Mouse (Mus musculus) midbrain, postnatal 0 days (tissue): ENCODE data around the gene Pex5. TPM values are rescaled to one million over a fixed set of nuclear protein-coding genes. Genes with fewer than 3 reads are reported as not detected.
"Not testable (repeated sequence)": the region's sequence is repeated elsewhere in the genome, so short reads cannot be mapped to it uniquely, and the experiment has no call there.

Experiments
- ATAC-seq: fragments of 200-750 bp; cut with Nextera tagmentation; 2 replicates; pipeline ENCODE4 v1.8.0; 2017; ENCODE audit warnings: moderate number of reproducible peaks, mild to moderate bottlenecking, moderate TSS enrichment, moderate library complexity; ENCODE audit not compliant: low FRiP score
- DNase-seq: peaks from one replicate; pipeline ENCODE4 v3.0.0-alpha.2; 2015; ENCODE audit warnings: low spot score
- H3K27ac ChIP-seq: fragments of 300-500 bp; sonication (generic); 2 replicates; pipeline ENCODE4 v1.5.1; 2014; ENCODE audit warnings: low read depth, mild to moderate bottlenecking, low read length, mixed read lengths
- H3K27me3 ChIP-seq: fragments of 300-500 bp; sonication (generic); 2 replicates; pipeline ENCODE4 v1.6.1; 2014; ENCODE audit warnings: low read length, control low read depth, mixed read lengths; ENCODE audit not compliant: insufficient read depth
- H3K36me3 ChIP-seq: fragments of 300-500 bp; sonication (generic); 2 replicates; pipeline ENCODE4 v1.6.1; 2014; ENCODE audit warnings: low read length, control low read depth, mixed read lengths; ENCODE audit not compliant: insufficient read depth
- H3K4me1 ChIP-seq: fragments of 300-500 bp; sonication (generic); 2 replicates; pipeline ENCODE4 v1.6.1; 2014; ENCODE audit warnings: mild to moderate bottlenecking, control low read depth, antibody characterized with exemption, low read length, mixed read lengths; ENCODE audit not compliant: insufficient read depth
- H3K4me2 ChIP-seq: fragments of 300-500 bp; sonication (generic); 2 replicates; pipeline ENCODE4 v1.6.1; 2014; ENCODE audit warnings: low read depth, mild to moderate bottlenecking, low read length, mixed read lengths; ENCODE audit not compliant: poor library complexity, severe bottlenecking
- H3K4me3 ChIP-seq: fragments of 300-500 bp; sonication (generic); 2 replicates; pipeline ENCODE4 v1.5.1; 2014; ENCODE audit warnings: low read depth, mild to moderate bottlenecking, low read length, moderate library complexity
- H3K9ac ChIP-seq: fragments of 300-500 bp; sonication (generic); replicated peaks from 2 replicates; pipeline ENCODE4 v1.6.1; 2014; ENCODE audit warnings: mild to moderate bottlenecking, low read length, moderate library complexity, mixed read lengths; ENCODE audit not compliant: poor library complexity, severe bottlenecking
- H3K9me3 ChIP-seq: fragments of 300-500 bp; sonication (generic); 2 replicates; pipeline ENCODE4 v1.6.1; 2016; ENCODE audit warnings: low read length, control low read depth
- CTCF ChIP-seq: IDR thresholded peaks from 2 replicates; pipeline ENCODE4 v1.5.1; 2016; ENCODE audit warnings: antibody characterized with exemption, mild to moderate bottlenecking
- WGBS: fragments of 180-500 bp; shearing (Covaris S2); extraction: QIAGEN DNeasy Blood & Tissue Kit; methylation state at CpG from one replicate; pipeline ENCODE4 v1.1.7; 2014; 5-methylcytosine and 5-hydroxymethylcytosine counted together
- polyA plus RNA-seq: library from polyadenylated mRNA; unstranded; fragments of >200 nt; fragmentation: Nextera tagmentation; extraction: Ambion mirVana; gene quantifications from 2 replicates; pipeline ENCODE4 v1.2.1, GENCODE M21; 2015
- total RNA-seq: library from RNA; depleted of rRNA; stranded (reverse); fragments of >200 nt; gene quantifications from 2 replicates; pipeline ENCODE4 v1.2.3, GENCODE M21; 2014

Gene Pex5
- total and polyA plus RNA-seq, 2 experiments from 2014 or later = 53.1 to 73.2 TPM

- Histone ChIP-seq H3K9me3 (no peaks in the 10 kb centered on the region), H3K36me3 (peaks cover 53% of the 10 kb centered on the region), H3K9ac (no peak overlapping the region), H3K27ac (no peak overlapping the region), H3K27me3 (no peaks in the 10 kb centered on the region), H3K4me2 (no peak overlapping the region), H3K4me1 (no peaks in the 10 kb centered on the region), H3K4me3 (no peak overlapping the region)
- no peak for TF ChIP-seq CTCF
- no peak for DNase-seq
- no peak for ATAC-seq
Observed at GRCm38 (mm10) chr6:124407180-124407579, 7.7 kb downstream of the Pex5 start.

DNA sequence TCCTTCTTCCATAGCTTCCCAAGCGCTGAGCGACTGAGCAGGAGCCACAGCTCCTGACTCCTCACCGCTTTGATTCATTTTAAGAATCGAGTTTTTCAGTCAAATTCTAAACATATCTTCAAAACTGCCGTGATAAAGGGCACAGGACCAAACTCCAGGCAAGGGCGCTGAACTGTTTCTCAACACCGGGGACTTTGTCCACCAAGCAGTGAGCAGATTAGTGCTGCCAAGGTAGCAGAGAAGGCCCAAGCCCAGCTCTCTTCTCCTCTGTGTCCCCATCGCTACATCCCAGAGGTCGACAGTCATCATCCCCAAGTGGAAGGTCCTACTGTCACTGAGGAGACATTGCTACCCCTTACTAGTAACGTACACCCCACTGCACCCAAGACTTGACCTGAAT is 8.5 kb downstream of the Pex5 start:
- WGBS = 94% methylated on average over 10 of the region's 10 CpGs
- H3K4me1 ChIP-seq = no peaks in the 10 kb centered on the region
- ATAC-seq (no peak), DNase-seq (no peak)
- H3K27ac ChIP-seq = no peak overlapping the region
- H3K27me3 ChIP-seq = no peaks in the 10 kb centered on the region
- no peak overlapping the region for H3K4me2 ChIP-seq
- H3K9ac ChIP-seq = no peak overlapping the region
- H3K36me3 ChIP-seq = peaks cover 56% of the 10 kb centered on the region
- H3K9me3 ChIP-seq = no peaks in the 10 kb centered on the region
- no peak overlapping the region for H3K4me3 ChIP-seq
- no peak for TF ChIP-seq CTCF

DNA sequence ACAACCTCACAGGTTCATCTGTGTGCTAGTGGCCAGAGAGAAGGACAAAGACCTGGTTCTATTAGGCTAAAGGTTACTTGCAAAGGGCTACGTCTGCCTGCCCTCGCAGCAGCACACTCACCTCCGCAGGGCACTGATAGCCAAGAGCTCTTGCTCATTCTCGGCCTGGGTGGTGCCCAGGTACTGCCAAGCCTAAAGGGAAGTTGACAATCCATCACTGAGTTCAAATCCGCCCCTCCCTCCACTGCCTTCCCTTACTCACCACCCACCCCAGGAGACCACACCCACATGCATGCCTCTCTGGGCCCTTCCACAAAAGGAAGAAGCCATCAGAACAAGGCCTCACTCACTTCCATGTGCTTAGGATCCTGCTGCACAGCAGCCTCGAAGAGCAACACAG is 15.1 kb downstream of the Pex5 start:
- TF ChIP-seq CTCF = no peak
- H3K27me3 ChIP-seq = no peaks in the 10 kb centered on the region
- H3K9ac ChIP-seq = no peak overlapping the region
- peaks cover 66% of the 10 kb centered on the region for H3K36me3 ChIP-seq
- no peak for ATAC-seq
- 95% methylated on average over 6 of the region's 6 CpGs for WGBS
- no peak for DNase-seq
- H3K27ac ChIP-seq = no peak overlapping the region
- no peaks in the 10 kb centered on the region for H3K9me3 ChIP-seq
- no peaks in the 10 kb centered on the region for H3K4me1 ChIP-seq
- H3K4me3 ChIP-seq = no peak overlapping the region
- H3K4me2 ChIP-seq = no peak overlapping the region

- not testable (repeated sequence) for H3K27ac ChIP-seq, H3K27me3 ChIP-seq, DNase-seq, H3K4me1 ChIP-seq, ATAC-seq, H3K4me2 ChIP-seq, H3K9ac ChIP-seq, H3K9me3 ChIP-seq, H3K4me3 ChIP-seq
- 96% methylated on average over 3 of the region's 3 CpGs for WGBS
- H3K36me3 ChIP-seq = peaks cover 31% of the 10 kb centered on the region
Observed at GRCm38 (mm10) chr6:124394991-124395390, 19.9 kb downstream of the Pex5 start.

DNA sequence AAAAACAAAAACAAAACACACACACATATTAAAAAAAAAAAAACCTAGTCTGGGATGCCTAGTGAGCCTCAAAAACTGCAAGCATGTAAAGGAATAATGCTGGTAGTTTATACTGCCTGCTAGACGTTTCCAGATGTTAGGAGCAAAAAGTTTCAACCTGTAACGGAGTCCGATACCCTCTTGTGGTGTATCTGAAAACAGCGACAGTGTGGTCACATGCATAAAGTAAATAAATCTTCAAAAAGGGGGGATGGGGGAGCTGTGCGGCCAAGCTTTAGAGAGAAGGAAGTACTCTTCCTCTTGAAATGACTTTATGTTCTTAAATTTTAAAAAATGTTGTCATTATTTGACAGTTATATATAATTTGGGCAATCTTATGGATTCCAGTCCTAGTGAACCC is 34.7 kb downstream of the Pex5 start:
- DNase-seq = no peak
- H3K27ac ChIP-seq = no peak overlapping the region
- no peaks in the 10 kb centered on the region for H3K27me3 ChIP-seq
- no peaks in the 10 kb centered on the region for H3K36me3 ChIP-seq
- TF ChIP-seq CTCF = peak; percentile 49
- H3K9me3 ChIP-seq = no peaks in the 10 kb centered on the region
- H3K4me2 ChIP-seq = no peak overlapping the region
- ATAC-seq = no peak
- H3K4me1 ChIP-seq = no peaks in the 10 kb centered on the region
- no peak overlapping the region for H3K9ac ChIP-seq
- H3K4me3 ChIP-seq = no peak overlapping the region
- 51% methylated on average over 5 of the region's 5 CpGs for WGBS

DNA sequence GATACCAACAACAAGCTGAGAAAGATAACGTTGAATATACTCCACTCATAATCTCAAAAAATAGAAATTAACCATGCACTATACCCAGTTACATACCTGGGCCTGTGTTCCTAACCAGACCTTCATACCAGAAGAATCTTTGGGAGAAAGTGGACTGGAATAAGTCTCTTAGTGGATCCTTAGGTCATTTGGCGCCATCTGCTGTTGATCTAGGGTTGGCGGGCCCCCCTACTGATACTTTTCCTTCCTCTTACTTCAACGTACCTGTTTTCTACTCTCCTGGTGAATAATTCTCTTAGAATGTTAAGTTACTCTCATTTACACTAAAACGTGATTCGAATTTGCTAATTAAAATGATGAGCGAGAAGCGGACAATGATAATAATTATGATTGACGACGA is 35.5 kb downstream of the Pex5 start:
- Histone ChIP-seq H3K4me1 (no peaks in the 10 kb centered on the region), H3K4me3 (no peak overlapping the region), H3K36me3 (no peaks in the 10 kb centered on the region), H3K9ac (no peak overlapping the region), H3K4me2 (no peak overlapping the region), H3K27me3 (no peaks in the 10 kb centered on the region), H3K27ac (no peak overlapping the region), H3K9me3 (no peaks in the 10 kb centered on the region)
- WGBS = 35% methylated on average over 10 of the region's 10 CpGs
- DNase-seq = peak; percentile 87
- peak; percentile 84 for TF ChIP-seq CTCF
- peak; percentile 58; the same call in 1 of the 2 replicates for ATAC-seq
